Mouse (Mus musculus): ENCODE data around the gene Hoxb9.

The Hoxb9 gene

GRCm38 (mm10) chr11:96270996-96271540 lies at the start of gene Hoxb9:
Gene Hoxb9 (plus strand): TSS chr11:96271457.
- no peak for DNase-seq (ENCODE audit: low spot score)

GRCm38 (mm10) chr11:96223813-96224212 lies 47.4 kb upstream of the Hoxb9 start:
- DNase-seq (ENCODE audit: low spot score) = no peak

- DNase-seq (ENCODE audit: low spot score) = no peak
Measured at GRCm38 (mm10) chr11:96227676-96228075, 43.6 kb upstream of the Hoxb9 start.

GRCm38 (mm10) chr11:96234906-96235305 lies 36.4 kb upstream of the Hoxb9 start:
- DNase-seq (ENCODE audit: low spot score) = no peak

- no peak for DNase-seq (ENCODE audit: low spot score)
Measured at GRCm38 (mm10) chr11:96240211-96240610, 31.0 kb upstream of the Hoxb9 start.

GRCm38 (mm10) chr11:96250901-96251300 lies 20.4 kb upstream of the Hoxb9 start:
- DNase-seq (ENCODE audit: low spot score) = no peak

- no peak for DNase-seq (ENCODE audit: low spot score)
Measured at GRCm38 (mm10) chr11:96251480-96252031, 19.7 kb upstream of the Hoxb9 start.

- no peak for DNase-seq (ENCODE audit: low spot score)
Measured at GRCm38 (mm10) chr11:96252541-96253120, 18.6 kb upstream of the Hoxb9 start.

GRCm38 (mm10) chr11:96254221-96254620 lies 17.0 kb upstream of the Hoxb9 start:
- DNase-seq (ENCODE audit: low spot score) = no peak

- DNase-seq (ENCODE audit: low spot score) = no peak
Measured at GRCm38 (mm10) chr11:96255111-96255995, 15.9 kb upstream of the Hoxb9 start.

- no peak for DNase-seq (ENCODE audit: low spot score)
Measured at GRCm38 (mm10) chr11:96255996-96256445, 15.2 kb upstream of the Hoxb9 start.

GRCm38 (mm10) chr11:96257141-96257540 lies 14.1 kb upstream of the Hoxb9 start:
- no peak for DNase-seq (ENCODE audit: low spot score)

GRCm38 (mm10) chr11:96259038-96259437 lies 12.2 kb upstream of the Hoxb9 start:
- no peak for DNase-seq (ENCODE audit: low spot score)

GRCm38 (mm10) chr11:96259511-96259910 lies 11.7 kb upstream of the Hoxb9 start:
- DNase-seq (ENCODE audit: low spot score) = no peak

GRCm38 (mm10) chr11:96260310-96260970 lies 10.8 kb upstream of the Hoxb9 start:
- DNase-seq (ENCODE audit: low spot score) = no peak

GRCm38 (mm10) chr11:96261323-96261890 lies 9.8 kb upstream of the Hoxb9 start:
- DNase-seq (ENCODE audit: low spot score) = no peak

GRCm38 (mm10) chr11:96262262-96262830 lies 8.9 kb upstream of the Hoxb9 start:
- no peak for DNase-seq (ENCODE audit: low spot score)

- no peak for DNase-seq (ENCODE audit: low spot score)
Measured at GRCm38 (mm10) chr11:96263636-96264389, 7.4 kb upstream of the Hoxb9 start.

GRCm38 (mm10) chr11:96264390-96265020 lies 6.8 kb upstream of the Hoxb9 start:
- no peak for DNase-seq (ENCODE audit: low spot score)

- no peak for DNase-seq (ENCODE audit: low spot score)
Measured at GRCm38 (mm10) chr11:96265954-96266353, 5.3 kb upstream of the Hoxb9 start.
